Mouse (Mus musculus): ENCODE data around the gene Gm42517.

DNA sequence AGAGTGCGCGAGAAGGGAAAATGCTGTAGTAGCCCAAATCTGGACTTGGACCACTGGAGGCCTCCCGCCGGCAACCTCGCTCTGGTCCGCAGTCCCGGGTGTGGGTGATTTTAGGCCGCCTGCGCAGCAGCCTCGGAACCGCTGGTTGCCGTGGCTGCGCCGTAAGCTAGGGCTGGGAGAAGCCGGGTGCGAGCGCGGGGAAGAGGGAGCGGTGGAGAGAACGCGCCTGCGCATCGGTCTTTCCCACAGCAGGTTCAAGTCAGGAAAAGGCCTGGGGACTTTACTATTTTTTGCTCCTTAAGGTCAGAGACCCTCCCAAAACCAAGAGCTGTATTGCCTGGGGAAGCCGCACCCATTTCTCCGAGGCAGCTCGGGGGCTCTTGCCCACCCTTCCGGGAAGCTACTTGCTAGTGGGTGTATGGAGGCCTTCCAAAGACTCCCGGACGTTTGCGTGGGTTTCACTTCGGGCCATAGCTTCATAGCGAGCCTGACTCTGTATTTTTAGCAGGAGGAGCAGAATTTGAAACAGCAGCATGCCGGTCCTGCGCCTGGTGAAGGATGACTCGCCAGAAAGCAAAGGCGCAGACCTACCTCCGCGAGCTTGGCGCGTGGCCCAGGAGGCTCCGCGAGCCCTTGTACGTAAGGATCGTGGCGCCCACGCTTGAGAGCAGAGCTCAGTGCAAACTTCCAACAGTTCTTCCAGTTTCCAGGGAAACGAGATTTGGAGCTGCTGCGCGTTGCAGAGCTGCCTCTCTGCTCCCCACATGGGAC lies 1.3 kb upstream of the Gm42517 start:
- TF ChIP-seq POLR2A (IDR thresholded peaks at IDR 0.05; ENCODE audit: borderline replicate concordance, extremely low read depth, insufficient read depth, insufficient read length, poor library complexity, severe bottlenecking) (no peak), CTCF (IDR thresholded peaks at IDR 0.05; ENCODE audit: borderline replicate concordance, extremely low read depth, insufficient read depth, insufficient read length) (no peak)
